8 mouse cellular contexts compared by ENCODE assay signal in the genomic region with DNA sequence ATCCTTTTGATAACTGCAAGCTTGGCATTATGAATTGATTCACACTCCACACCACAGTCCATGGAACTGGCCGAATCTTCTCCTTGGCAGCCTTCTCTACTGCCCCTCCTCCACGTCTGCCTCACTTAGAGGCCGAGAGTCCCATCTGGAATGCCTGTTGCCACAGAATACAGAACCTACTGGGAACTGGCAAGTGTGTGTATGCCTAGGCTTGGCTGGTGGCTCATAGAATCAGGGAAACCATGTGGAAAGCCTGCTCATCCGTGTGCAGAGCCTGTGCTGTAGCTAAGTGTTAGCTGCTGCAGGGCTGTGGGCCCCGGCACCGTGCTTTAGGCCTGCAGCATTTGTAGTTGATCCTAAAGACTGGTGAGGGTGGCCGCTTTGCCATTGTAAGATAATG. TPM values are rescaled to one million over a fixed set of nuclear protein-coding genes. Genes with fewer than 3 reads are reported as not detected.
DNase-seq lines count a peak whose midpoint lies in the region; ATAC-seq and TF ChIP-seq lines count a peak whose summit lies in the region.

No protein-coding gene starts in this region.

- TF ChIP-seq CTCF in midbrain, postnatal 0 days (IDR thresholded peaks at IDR 0.05) = no peak

- ATAC-seq in heart, embryonic 12.5 days (ENCODE audit: insufficient number of reproducible peaks, low FRiP score) = no peak
- peak; percentile 91 for ATAC-seq in hindbrain, embryonic 12.5 days (ENCODE audit: low FRiP score)
- peak; percentile 84; the same call in 1 of the 2 replicates for ATAC-seq in midbrain, postnatal 0 days (ENCODE audit: low FRiP score)

- H3K9me3 ChIP-seq in heart, embryonic 12.5 days (replicated peaks) = no peaks in the 10 kb centered on the region
- H3K9me3 ChIP-seq in hindbrain, embryonic 12.5 days (replicated peaks) = no peaks in the 10 kb centered on the region
- H3K9me3 ChIP-seq in midbrain, postnatal 0 days (ENCODE audit: low read length) = no peaks in the 10 kb centered on the region

- WGBS in heart, embryonic 12.5 days = 71% methylated on average over 7 of the region's 7 CpGs
- 35% methylated on average over 7 of the region's 7 CpGs for WGBS in hindbrain, embryonic 12.5 days
- 41% methylated on average over 7 of the region's 7 CpGs for WGBS in midbrain, postnatal 0 days

- H3K4me2 ChIP-seq in heart, embryonic 12.5 days = no peak overlapping the region
- no peak overlapping the region for H3K4me2 ChIP-seq in hindbrain, embryonic 12.5 days (replicated peaks)
- no peak overlapping the region for H3K4me2 ChIP-seq in midbrain, postnatal 0 days (ENCODE audit: low read depth, low read length, poor library complexity, severe bottlenecking)

- H3K36me3 ChIP-seq in heart, embryonic 12.5 days = peaks cover 15% of the 10 kb centered on the region
- H3K36me3 ChIP-seq in hindbrain, embryonic 12.5 days = no peaks in the 10 kb centered on the region
- H3K36me3 ChIP-seq in midbrain, postnatal 0 days (ENCODE audit: insufficient read depth, low read length) = 0 out of 2 replicates have a peak, but pooled peaks cover 4% of the 10 kb centered on the region

- no peak overlapping the region for H3K27ac ChIP-seq in heart, embryonic 12.5 days (ENCODE audit: poor library complexity, severe bottlenecking)
- no peak overlapping the region for H3K27ac ChIP-seq in hindbrain, embryonic 12.5 days
- H3K27ac ChIP-seq in midbrain, postnatal 0 days (ENCODE audit: low read depth, low read length) = no peak overlapping the region

- H3K9ac ChIP-seq in heart, embryonic 12.5 days = no peak overlapping the region
- no peak overlapping the region for H3K9ac ChIP-seq in hindbrain, embryonic 12.5 days
- no peak overlapping the region for H3K9ac ChIP-seq in midbrain, postnatal 0 days (replicated peaks; ENCODE audit: low read length, poor library complexity, severe bottlenecking)

- peak; percentile 86 for DNase-seq in heart, adult 11 months
- DNase-seq in cerebellum, adult 9-10 months = peak; percentile 90
- peak; percentile 96 for DNase-seq in midbrain, postnatal 0 days (ENCODE audit: low spot score)
- DNase-seq in lung, adult 18-20 months = no peak
- DNase-seq in adrenal gland, adult 18-20 months (ENCODE audit: low spot score in 2 of 2) = no peak
- DNase-seq in testis, postnatal 10 days (ENCODE audit: low spot score) = no peak

- no peak overlapping the region for H3K4me3 ChIP-seq in heart, embryonic 12.5 days
- H3K4me3 ChIP-seq in hindbrain, embryonic 12.5 days = no peak overlapping the region
- H3K4me3 ChIP-seq in midbrain, postnatal 0 days (ENCODE audit: low read depth, low read length) = no peak overlapping the region

- no peaks in the 10 kb centered on the region for H3K27me3 ChIP-seq in heart, embryonic 12.5 days (replicated peaks)
- H3K27me3 ChIP-seq in hindbrain, embryonic 12.5 days = no peaks in the 10 kb centered on the region
- H3K27me3 ChIP-seq in midbrain, postnatal 0 days (ENCODE audit: insufficient read depth, low read length) = no peaks in the 10 kb centered on the region

- peaks cover 33% of the 10 kb centered on the region for H3K4me1 ChIP-seq in heart, embryonic 12.5 days (replicated peaks)
- H3K4me1 ChIP-seq in hindbrain, embryonic 12.5 days = peaks cover 29% of the 10 kb centered on the region
- no peaks in the 10 kb centered on the region for H3K4me1 ChIP-seq in midbrain, postnatal 0 days (ENCODE audit: insufficient read depth, low read length)

RNA-seq across cellular contexts. Expression of a gene that starts 52.6 kb away (rescaled TPM):
- polyA plus RNA-seq in heart, embryonic 12.5 days (2016; fragmentation: Nextera tagmentation; extraction: Ambion mirVana) = 72.6 and 73.0 TPM in 2 replicates
- polyA plus RNA-seq in hindbrain, embryonic 12.5 days (2016; fragmentation: Nextera tagmentation; extraction: Ambion mirVana) = 45.9 and 46.8 TPM in 2 replicates
- total RNA-seq in midbrain, postnatal 0 days (2014; rRNA removed) = 19.6 and 21.9 TPM in 2 replicates
- 37.4 and 38.7 TPM in 2 replicates for polyA plus RNA-seq in midbrain, postnatal 0 days (2015; fragmentation: Nextera tagmentation; extraction: Ambion mirVana)
- 10 to 100 TPM; 39.8 to 40.9 TPM for total RNA-seq in adrenal gland, adult 18-20 months (2021)

RNA-seq across cellular contexts. Expression of a gene that starts 52.7 kb away (rescaled TPM):
- polyA plus RNA-seq in heart, embryonic 12.5 days (2016; fragmentation: Nextera tagmentation; extraction: Ambion mirVana) = 56.0 and 56.3 TPM in 2 replicates
- polyA plus RNA-seq in hindbrain, embryonic 12.5 days (2016; fragmentation: Nextera tagmentation; extraction: Ambion mirVana) = 45.3 and 46.2 TPM in 2 replicates
- 41.8 and 48.9 TPM in 2 replicates for total RNA-seq in midbrain, postnatal 0 days (2014; rRNA removed)
- polyA plus RNA-seq in midbrain, postnatal 0 days (2015; fragmentation: Nextera tagmentation; extraction: Ambion mirVana) = 51.5 and 52.8 TPM in 2 replicates
- total RNA-seq in adrenal gland, adult 18-20 months (2021) = 10 to 100 TPM; 30.1 to 31.5 TPM

Comparison
In these comparisons a context has a peak if more than half of its experiments do, and no peak if none do; other contexts are left out.
1. DNase-seq: peak in heart, adult 11 months (single experiment), cerebellum, adult 9-10 months (single experiment) and midbrain, postnatal 0 days (single experiment); none in lung, adult 18-20 months (0 of 2), adrenal gland, adult 18-20 months (0 of 2) and testis, postnatal 10 days (single experiment).